Mouse (Mus musculus): Measurements from ENCODE around the gene Asb11. TPM values are rescaled to one million over a fixed set of nuclear protein-coding genes. Genes with fewer than 3 reads are reported as not detected.

Asb11 gene
- polyA plus RNA-seq, 1 experiment from 2014 or later, result 79.9 TPM

- Histone ChIP-seq H3K9me3 (replicated peaks; ENCODE audit: control insufficient read depth, low read length) (peaks cover 5% of the 10 kb centered on the region; the same call in 1 of the 2 replicates), H3K36me3 (ENCODE audit: control insufficient read depth, insufficient read depth) (0 out of 2 replicates have a peak, but pooled peaks cover 5% of the 10 kb centered on the region), H3K9ac (ENCODE audit: low read length) (no peak overlapping the region), H3K27me3 (ENCODE audit: control insufficient read depth, insufficient read depth, low read length) (no peaks in the 10 kb centered on the region), H3K4me3 (ENCODE audit: low read length) (no peak overlapping the region), H3K27ac (ENCODE audit: low read length) (no peak overlapping the region), H3K4me1 (ENCODE audit: control insufficient read depth, insufficient read depth, low read length) (0 out of 2 replicates have a peak, but pooled peaks cover 6% of the 10 kb centered on the region), H3K4me2 (ENCODE audit: low read depth, low read length) (no peak overlapping the region)
- ATAC-seq (replicated peaks; ENCODE audit: extremely low read depth, insufficient read depth, low FRiP score), result no peak
- WGBS, result 78% methylated on average over 2 of the region's 2 CpGs
Observed at GRCm38 (mm10) chrX:164447682-164448071, 10.9 kb downstream of the Asb11 start.

- H3K4me2 ChIP-seq (ENCODE audit: low read depth, low read length), result no peak overlapping the region
- H3K9me3 ChIP-seq (replicated peaks; ENCODE audit: control insufficient read depth, low read length), result peaks cover 5% of the 10 kb centered on the region; the same call in 1 of the 2 replicates
- no peak overlapping the region for H3K4me3 ChIP-seq (ENCODE audit: low read length)
- 30% methylated on average over 3 of the region's 3 CpGs for WGBS
- 0 out of 2 replicates have a peak, but pooled peaks cover 2% of the 10 kb centered on the region for H3K4me1 ChIP-seq (ENCODE audit: control insufficient read depth, insufficient read depth, low read length)
- H3K27ac ChIP-seq (ENCODE audit: low read length), result no peak overlapping the region
- 0 out of 2 replicates have a peak, but pooled peaks cover 5% of the 10 kb centered on the region for H3K36me3 ChIP-seq (ENCODE audit: control insufficient read depth, insufficient read depth)
- no peak overlapping the region for H3K9ac ChIP-seq (ENCODE audit: low read length)
- no peaks in the 10 kb centered on the region for H3K27me3 ChIP-seq (ENCODE audit: control insufficient read depth, insufficient read depth, low read length)
- no peak for ATAC-seq (replicated peaks; ENCODE audit: extremely low read depth, insufficient read depth, low FRiP score)
Observed at GRCm38 (mm10) chrX:164449201-164449600, 12.4 kb downstream of the Asb11 start.

GRCm38 (mm10) chrX:164459205-164459878 is 22.5 kb downstream of the Asb11 start:
- no peak overlapping the region for H3K9ac ChIP-seq (ENCODE audit: low read length)
- ATAC-seq (replicated peaks; ENCODE audit: extremely low read depth, insufficient read depth, low FRiP score), result no peak
- H3K9me3 ChIP-seq (replicated peaks; ENCODE audit: control insufficient read depth, low read length), result no peaks in the 10 kb centered on the region
- no peak overlapping the region for H3K4me3 ChIP-seq (ENCODE audit: low read length)
- no peak overlapping the region for H3K27ac ChIP-seq (ENCODE audit: low read length)
- H3K27me3 ChIP-seq (ENCODE audit: control insufficient read depth, insufficient read depth, low read length), result no peaks in the 10 kb centered on the region
- no peaks in the 10 kb centered on the region for H3K36me3 ChIP-seq (ENCODE audit: control insufficient read depth, insufficient read depth)
- H3K4me2 ChIP-seq (ENCODE audit: low read depth, low read length), result no peak overlapping the region
- 68% methylated on average over 6 of the region's 6 CpGs for WGBS
- no peaks in the 10 kb centered on the region for H3K4me1 ChIP-seq (ENCODE audit: control insufficient read depth, insufficient read depth, low read length)

- H3K9ac ChIP-seq (ENCODE audit: low read length), result no peak overlapping the region
- H3K36me3 ChIP-seq (ENCODE audit: control insufficient read depth, insufficient read depth), result no peaks in the 10 kb centered on the region
- no peaks in the 10 kb centered on the region for H3K4me1 ChIP-seq (ENCODE audit: control insufficient read depth, insufficient read depth, low read length)
- H3K4me2 ChIP-seq (ENCODE audit: low read depth, low read length), result no peak overlapping the region
- H3K4me3 ChIP-seq (ENCODE audit: low read length), result no peak overlapping the region
- H3K27ac ChIP-seq (ENCODE audit: low read length), result no peak overlapping the region
- no peaks in the 10 kb centered on the region for H3K27me3 ChIP-seq (ENCODE audit: control insufficient read depth, insufficient read depth, low read length)
- ATAC-seq (replicated peaks; ENCODE audit: extremely low read depth, insufficient read depth, low FRiP score), result no peak
- no peaks in the 10 kb centered on the region for H3K9me3 ChIP-seq (replicated peaks; ENCODE audit: control insufficient read depth, low read length)
- 46% methylated on average over 2 of the region's 2 CpGs for WGBS
Observed at GRCm38 (mm10) chrX:164502258-164502657, 65.5 kb downstream of the Asb11 start.

GRCm38 (mm10) chrX:164505709-164506498 is 69.1 kb downstream of the Asb11 start, which contains the start of gene Asb9:
Gene Asb9, plus strand, starts transcription at chrX:164506327.
- H3K27me3 ChIP-seq (ENCODE audit: control insufficient read depth, insufficient read depth, low read length), result no peaks in the 10 kb centered on the region
- no peak within 1 kb of the TSS for H3K9ac ChIP-seq (ENCODE audit: low read length)
- no peaks in the 10 kb centered on the region for H3K4me1 ChIP-seq (ENCODE audit: control insufficient read depth, insufficient read depth, low read length)
- no peaks in the 10 kb centered on the region for H3K9me3 ChIP-seq (replicated peaks; ENCODE audit: control insufficient read depth, low read length)
- no peak within 1 kb of the TSS for H3K4me3 ChIP-seq (ENCODE audit: low read length)
- H3K4me2 ChIP-seq (ENCODE audit: low read depth, low read length), result no peak within 1 kb of the TSS
- 61% methylated on average over 10 of the region's 10 CpGs for WGBS
- no peak for ATAC-seq (replicated peaks; ENCODE audit: extremely low read depth, insufficient read depth, low FRiP score)
- no peaks in the 10 kb centered on the region for H3K36me3 ChIP-seq (ENCODE audit: control insufficient read depth, insufficient read depth)
- no peak within 1 kb of the TSS for H3K27ac ChIP-seq (ENCODE audit: low read length)

GRCm38 (mm10) chrX:164507068-164507467 is 70.3 kb downstream of the Asb11 start:
- Histone ChIP-seq H3K9ac (ENCODE audit: low read length) (no peak overlapping the region), H3K27me3 (ENCODE audit: control insufficient read depth, insufficient read depth, low read length) (no peaks in the 10 kb centered on the region), H3K4me3 (ENCODE audit: low read length) (no peak overlapping the region), H3K27ac (ENCODE audit: low read length) (no peak overlapping the region), H3K36me3 (ENCODE audit: control insufficient read depth, insufficient read depth) (no peaks in the 10 kb centered on the region), H3K4me1 (ENCODE audit: control insufficient read depth, insufficient read depth, low read length) (no peaks in the 10 kb centered on the region), H3K9me3 (replicated peaks; ENCODE audit: control insufficient read depth, low read length) (no peaks in the 10 kb centered on the region), H3K4me2 (ENCODE audit: low read depth, low read length) (no peak overlapping the region)
- 83% methylated on average over 4 of the region's 4 CpGs for WGBS
- ATAC-seq (replicated peaks; ENCODE audit: extremely low read depth, insufficient read depth, low FRiP score), result no peak

- Histone ChIP-seq H3K36me3 (ENCODE audit: control insufficient read depth, insufficient read depth) (no peaks in the 10 kb centered on the region), H3K9me3 (replicated peaks; ENCODE audit: control insufficient read depth, low read length) (no peaks in the 10 kb centered on the region), H3K4me3 (ENCODE audit: low read length) (no peak overlapping the region), H3K27me3 (ENCODE audit: control insufficient read depth, insufficient read depth, low read length) (no peaks in the 10 kb centered on the region), H3K4me2 (ENCODE audit: low read depth, low read length) (no peak overlapping the region), H3K4me1 (ENCODE audit: control insufficient read depth, insufficient read depth, low read length) (no peaks in the 10 kb centered on the region), H3K27ac (ENCODE audit: low read length) (no peak overlapping the region), H3K9ac (ENCODE audit: low read length) (no peak overlapping the region)
- peak; percentile 49; the same call in 1 of the 2 replicates for ATAC-seq (replicated peaks; ENCODE audit: extremely low read depth, insufficient read depth, low FRiP score)
- 42% methylated on average over 3 of the region's 3 CpGs for WGBS
Observed at GRCm38 (mm10) chrX:164508728-164509127, 71.9 kb downstream of the Asb11 start.
